Mouse (Mus musculus) stomach, postnatal 0 days (tissue): Measurements from ENCODE around the gene Apobec3. TPM values are rescaled to one million over a fixed set of nuclear protein-coding genes. Genes with fewer than 3 reads are reported as not detected.
"Not testable (repeated sequence)": the region's sequence is repeated elsewhere in the genome, so short reads cannot be mapped to it uniquely, and the experiment has no call there.

Source experiments
- ATAC-seq: fragments of 200-750 bp; cut with Nextera tagmentation; 2 replicates; pipeline ENCODE4 v1.8.0; 2017; ENCODE audit not compliant: low FRiP score, low TSS enrichment
- DNase-seq: peaks from one replicate; pipeline ENCODE4 v3.0.0-alpha.2; 2016; ENCODE audit warnings: low spot score
- H3K27ac ChIP-seq: fragments of 300-500 bp; sonication (generic); replicated peaks from 2 replicates; pipeline ENCODE4 v1.5.1; 2014; ENCODE audit warnings: mild to moderate bottlenecking, control low read depth
- H3K27me3 ChIP-seq: fragments of 300-500 bp; sonication (generic); 2 replicates; pipeline ENCODE4 v1.6.1; 2014; ENCODE audit warnings: low read length; ENCODE audit not compliant: control insufficient read depth, insufficient read depth
- H3K36me3 ChIP-seq: fragments of 300-500 bp; sonication (generic); 2 replicates; pipeline ENCODE4 v1.6.1; 2014; ENCODE audit warnings: low read length, mixed read lengths; ENCODE audit not compliant: control insufficient read depth, insufficient read depth
- H3K4me1 ChIP-seq: fragments of 300-500 bp; sonication (generic); replicated peaks from 2 replicates; pipeline ENCODE4 v1.6.1; 2014; ENCODE audit warnings: antibody characterized with exemption; ENCODE audit not compliant: control insufficient read depth, insufficient read depth
- H3K4me2 ChIP-seq: fragments of 300-500 bp; sonication (generic); replicated peaks from 2 replicates; pipeline ENCODE4 v1.6.1; 2014; ENCODE audit warnings: low read depth, mild to moderate bottlenecking, control low read depth, moderate library complexity
- H3K4me3 ChIP-seq: fragments of 300-500 bp; sonication (generic); 2 replicates; pipeline ENCODE4 v1.5.1; 2014; ENCODE audit warnings: low read depth, low read length, control low read depth
- H3K9ac ChIP-seq: fragments of 300-500 bp; sonication (generic); 2 replicates; pipeline ENCODE4 v1.6.1; 2014; ENCODE audit warnings: mild to moderate bottlenecking, low read length, control low read depth, mixed read lengths
- H3K9me3 ChIP-seq: fragments of 300-500 bp; sonication (generic); 2 replicates; pipeline ENCODE4 v1.6.1; 2016; ENCODE audit warnings: low read length; ENCODE audit not compliant: control insufficient read depth
- CTCF ChIP-seq: IDR thresholded peaks from 2 replicates; pipeline ENCODE4 v1.5.1; 2016; ENCODE audit warnings: antibody characterized with exemption, low read depth, mild to moderate bottlenecking, moderate library complexity
- EP300 ChIP-seq: optimal IDR thresholded peaks from 2 replicates; pipeline ENCODE3; 2016; ENCODE audit warnings: antibody characterized with exemption
- WGBS: fragments of 180-500 bp; shearing (Covaris S2); extraction: QIAGEN DNeasy Blood & Tissue Kit; methylation state at CpG from one replicate; pipeline ENCODE4 v1.1.7; 2014; 5-methylcytosine and 5-hydroxymethylcytosine counted together
- polyA plus RNA-seq: library from polyadenylated mRNA; unstranded; fragments of >200 nt; fragmentation: Nextera tagmentation; extraction: Ambion mirVana; gene quantifications from 2 replicates; pipeline ENCODE4 v1.2.1, GENCODE M21; 2015

Gene Apobec3
- polyA plus RNA-seq, 1 experiment from 2014 or later, result 18.5 TPM

DNA sequence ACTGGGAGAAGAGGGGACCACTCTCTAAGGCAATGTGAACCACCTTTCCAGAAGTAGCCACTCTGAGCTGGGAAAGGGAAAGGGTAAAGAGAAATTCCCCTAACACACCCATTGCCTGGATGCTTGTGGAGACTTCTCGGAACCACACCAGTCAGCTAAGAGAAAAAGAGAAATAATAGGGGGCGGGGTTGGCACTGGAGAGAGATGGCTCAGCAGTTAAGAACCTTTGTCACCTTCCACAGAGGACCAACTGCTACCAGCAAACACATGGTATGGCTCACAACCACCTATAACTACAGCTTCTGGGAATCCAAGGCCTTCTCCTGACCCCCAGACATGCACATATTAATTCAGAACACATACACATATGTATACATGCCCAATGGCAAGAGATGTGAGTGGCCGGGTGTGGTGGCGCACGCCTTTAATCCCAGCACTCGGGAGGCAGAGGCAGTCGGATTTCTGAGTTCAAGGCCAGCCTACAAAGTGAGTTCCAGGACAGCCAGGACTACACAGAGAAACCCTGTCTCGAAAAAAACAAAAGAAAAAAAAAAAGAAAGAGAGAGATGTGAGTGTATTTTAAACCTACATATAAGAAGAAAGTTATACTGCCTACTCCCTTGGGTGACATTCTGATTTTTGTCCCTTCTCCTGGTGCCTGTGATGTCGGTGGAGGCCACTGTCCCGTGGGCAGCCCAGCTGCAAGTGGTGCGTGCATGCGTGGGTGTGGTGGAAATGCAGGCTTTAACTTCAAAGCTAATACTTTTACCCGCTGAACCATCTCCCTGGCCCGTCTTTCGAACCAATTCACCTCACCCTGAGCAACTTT is 1.8 kb downstream of the Apobec3 start:
- no peaks in the 10 kb centered on the region; the same call in 1 of the 2 replicates for H3K36me3 ChIP-seq
- peak overlapping the region; percentile 83 for H3K27ac ChIP-seq
- H3K27me3 ChIP-seq, result no peaks in the 10 kb centered on the region
- ATAC-seq, result no peak
- WGBS, result 73% methylated on average over 15 of the region's 15 CpGs
- peak overlapping the region; percentile 84 for H3K4me2 ChIP-seq
- peak overlapping the region; percentile 54 for H3K4me3 ChIP-seq
- no peaks in the 10 kb centered on the region for H3K4me1 ChIP-seq
- peak overlapping the region; percentile 61 for H3K9ac ChIP-seq
- no peak for TF ChIP-seq CTCF
- no peak for TF ChIP-seq EP300
- DNase-seq, result no peak
- H3K9me3 ChIP-seq, result no peaks in the 10 kb centered on the region

- H3K4me1 ChIP-seq, result no peaks in the 10 kb centered on the region
- H3K9me3 ChIP-seq, result no peaks in the 10 kb centered on the region
- no peaks in the 10 kb centered on the region for H3K27me3 ChIP-seq
- H3K36me3 ChIP-seq, result no peaks in the 10 kb centered on the region; the same call in 1 of the 2 replicates
- ATAC-seq, result no peak
- H3K27ac ChIP-seq, result peak overlapping the region; percentile 24; the same call in 1 of the 2 replicates
- peak overlapping the region; percentile 42 for H3K4me2 ChIP-seq
- H3K9ac ChIP-seq, result no peak overlapping the region
- no peak for TF ChIP-seq CTCF
- 42% methylated on average over 3 of the region's 3 CpGs for WGBS
- H3K4me3 ChIP-seq, result no peak overlapping the region
- DNase-seq, result no peak
Measured at GRCm38 (mm10) chr15:79893824-79894123, 2.3 kb downstream of the Apobec3 start.

- H3K9ac ChIP-seq, result no peak overlapping the region
- no peak overlapping the region for H3K4me3 ChIP-seq
- H3K27ac ChIP-seq, result peak overlapping the region; percentile 5; the same call in 1 of the 2 replicates
- no peaks in the 10 kb centered on the region; the same call in 1 of the 2 replicates for H3K36me3 ChIP-seq
- no peaks in the 10 kb centered on the region for H3K4me1 ChIP-seq
- ATAC-seq, result no peak
- H3K9me3 ChIP-seq, result no peaks in the 10 kb centered on the region
- WGBS, result 76% methylated on average over 4 of the region's 4 CpGs
- no peak for DNase-seq
- no peaks in the 10 kb centered on the region for H3K27me3 ChIP-seq
- H3K4me2 ChIP-seq, result peak overlapping the region; percentile 9; the same call in 1 of the 2 replicates
- TF ChIP-seq CTCF (no peak), EP300 (no peak)
Measured at GRCm38 (mm10) chr15:79894343-79894742, 2.9 kb downstream of the Apobec3 start.

DNA sequence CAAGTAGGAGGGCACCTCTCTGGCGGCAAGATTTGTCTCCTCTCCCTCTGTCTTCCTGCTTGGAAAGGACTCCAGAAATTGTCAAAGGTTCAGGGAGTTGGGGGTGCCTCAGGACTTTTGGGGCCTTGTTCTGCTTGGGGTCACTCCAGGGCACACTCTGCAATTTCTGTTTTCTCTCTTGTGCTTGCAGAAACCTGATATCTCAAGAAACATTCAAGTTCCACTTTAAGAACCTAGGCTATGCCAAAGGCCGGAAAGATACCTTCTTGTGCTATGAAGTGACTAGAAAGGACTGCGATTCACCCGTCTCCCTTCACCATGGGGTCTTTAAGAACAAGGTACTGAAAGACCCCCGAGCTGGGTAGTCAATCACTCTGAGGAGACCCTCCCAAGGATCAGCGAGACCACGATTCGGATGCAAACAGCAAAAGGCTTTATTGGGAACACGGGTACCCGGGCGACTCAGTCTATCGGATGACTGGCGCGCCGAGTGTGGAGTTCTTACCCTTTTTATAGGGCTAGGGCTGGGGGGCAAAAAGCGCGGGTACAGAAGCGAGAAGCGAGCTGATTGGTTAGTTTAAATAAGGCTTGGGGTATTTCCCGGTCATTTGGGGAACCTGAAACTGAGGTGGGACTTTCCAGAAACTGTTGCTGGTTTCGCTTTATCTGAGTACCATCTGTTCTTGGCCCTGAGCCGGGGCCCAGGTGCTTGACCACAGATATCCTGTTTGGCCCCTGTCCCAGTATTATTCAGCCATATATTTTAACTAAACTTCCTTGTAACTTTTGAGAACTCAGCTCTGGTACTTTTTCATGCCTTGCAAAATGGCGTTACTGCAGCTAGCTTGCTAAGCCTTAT is 4.0 kb downstream of the Apobec3 start:
- H3K4me1 ChIP-seq, H3K9ac ChIP-seq, DNase-seq, H3K27me3 ChIP-seq, H3K4me2 ChIP-seq, H3K4me3 ChIP-seq, H3K36me3 ChIP-seq, ATAC-seq, H3K9me3 ChIP-seq: not testable (repeated sequence)
- peak overlapping the region; percentile 5 for H3K27ac ChIP-seq
- 73% methylated on average over 10 of the region's 23 CpGs for WGBS

GRCm38 (mm10) chr15:79896080-79896725 is 4.7 kb downstream of the Apobec3 start:
- Histone ChIP-seq H3K27ac (peak overlapping the region; percentile 65), H3K4me2 (no peak overlapping the region), H3K9ac (no peak overlapping the region), H3K36me3 (no peaks in the 10 kb centered on the region; the same call in 1 of the 2 replicates), H3K27me3 (no peaks in the 10 kb centered on the region), H3K9me3 (no peaks in the 10 kb centered on the region), H3K4me3 (no peak overlapping the region), H3K4me1 (no peaks in the 10 kb centered on the region)
- no peak for ATAC-seq
- WGBS, result 65% methylated on average over 9 of the region's 9 CpGs
- no peak for TF ChIP-seq CTCF
- DNase-seq, result no peak
